Mouse (Mus musculus) lung, adult 2 months (tissue): ENCODE results near the gene Kif24.

Experiments
- CTCF ChIP-seq: fragments of 200-500 bp; IDR thresholded peaks from 2 replicates; pipeline ENCODE4 v1.5.1; 2011; ENCODE audit warnings: mild to moderate bottlenecking, low read length, control low read depth; ENCODE audit not compliant: insufficient read depth
- POLR2A ChIP-seq: fragments of 200-500 bp; IDR thresholded peaks from 2 replicates; pipeline ENCODE4 v1.6.1; 2011; ENCODE audit warnings: low read depth, mild to moderate bottlenecking, control low read depth, low read length, borderline replicate concordance; ENCODE audit errors: extremely low read depth

DNA sequence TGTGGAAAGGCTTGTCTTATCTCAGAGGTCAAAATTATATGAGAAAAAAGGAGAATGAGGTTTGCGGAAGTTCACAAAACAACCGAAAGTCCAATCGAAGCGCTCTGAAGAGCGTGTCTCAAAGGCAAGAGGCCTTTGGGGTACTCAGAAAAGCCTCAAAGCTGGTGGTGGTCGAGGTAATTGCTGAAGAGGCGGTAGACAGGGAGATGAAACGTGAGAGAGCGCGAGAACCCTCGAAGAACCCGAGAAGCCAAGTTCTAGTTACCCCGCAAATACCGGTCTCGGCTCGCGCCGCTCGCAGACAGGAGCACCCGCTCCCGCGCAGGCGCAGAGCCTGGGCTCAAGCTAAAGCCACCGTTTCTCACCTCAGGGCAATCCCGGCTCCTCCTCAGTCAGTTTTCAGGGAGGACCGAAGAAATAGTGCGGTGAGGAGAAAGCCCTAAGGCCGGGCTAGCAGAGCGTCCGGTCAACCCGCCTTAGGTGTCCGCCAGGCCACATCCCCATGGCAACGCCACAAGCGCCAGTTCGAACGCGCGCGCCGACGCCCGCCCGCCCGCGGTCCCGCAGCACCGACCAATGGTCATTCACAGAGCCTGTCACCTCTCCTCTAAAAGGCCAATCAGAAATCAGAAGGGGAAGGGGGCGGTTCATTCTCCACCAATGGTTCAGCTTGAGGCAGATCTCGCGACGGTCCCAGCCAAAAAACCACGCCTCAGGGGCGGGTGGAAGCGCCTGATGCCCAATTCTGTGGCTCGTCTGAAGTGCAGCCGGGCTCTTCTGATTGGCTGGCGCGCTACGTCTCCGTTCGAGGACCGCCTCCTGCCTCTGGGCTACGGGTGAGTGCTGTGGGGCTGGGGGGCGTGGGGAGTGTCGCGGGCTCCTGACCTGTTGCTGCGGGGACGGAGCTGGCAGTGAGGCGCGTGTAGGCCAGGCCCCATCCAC is at the start of gene Kif24, which contains the start of gene Nudt2:
- TF ChIP-seq CTCF (no peak), POLR2A (peak; percentile 47; the same call in 1 of the 2 replicates)
